Mouse (Mus musculus) liver, embryonic 14.5 days (tissue): ENCODE data around the gene Fgfr2.

ENCODE experiments used
- CTCF ChIP-seq: IDR thresholded peaks from 2 replicates; pipeline ENCODE4 v1.5.1; 2016; ENCODE audit warnings: antibody characterized with exemption, low read depth, control low read depth
- EP300 ChIP-seq: IDR thresholded peaks from 2 replicates; pipeline ENCODE4 v1.6.1; 2016; ENCODE audit warnings: antibody characterized with exemption, low read depth

- no peak for TF ChIP-seq CTCF
- TF ChIP-seq EP300, result no peak
Measured at GRCm38 (mm10) chr7:131547481-131547880, 1575.7 kb downstream of the Fgfr2 start.
